Mouse (Mus musculus): Measurements from ENCODE around the gene Unc13b.
A peak's percentile ranks its signal among the peaks of the same experiment; 100 is the strongest.

Unc13b gene

GRCm38 (mm10) chr4:43231821-43232220 lies 173.1 kb downstream of the Unc13b start:
- DNase-seq (ENCODE audit: low spot score in 2 of 2): no peak

- no peak for DNase-seq (ENCODE audit: low spot score in 2 of 2)
These were observed 174.2 kb downstream of the Unc13b start for GRCm38 (mm10) chr4:43232985-43233384.

- DNase-seq (ENCODE audit: low spot score in 2 of 2): no peak
These were observed 174.7 kb downstream of the Unc13b start for GRCm38 (mm10) chr4:43233489-43233888.

- no peak for DNase-seq (ENCODE audit: low spot score in 2 of 2)
These were observed 178.1 kb downstream of the Unc13b start for GRCm38 (mm10) chr4:43236898-43237297.

- DNase-seq (ENCODE audit: low spot score in 2 of 2): no peak
These were observed 182.0 kb downstream of the Unc13b start for GRCm38 (mm10) chr4:43240716-43241115.

- no peak for DNase-seq (ENCODE audit: low spot score in 2 of 2)
These were observed 185.3 kb downstream of the Unc13b start for GRCm38 (mm10) chr4:43244022-43244421.

GRCm38 (mm10) chr4:43245776-43246175 lies 187.0 kb downstream of the Unc13b start:
- no peak for DNase-seq (ENCODE audit: low spot score in 2 of 2)

- DNase-seq (ENCODE audit: low spot score in 2 of 2): no peak
These were observed 189.3 kb downstream of the Unc13b start for GRCm38 (mm10) chr4:43248026-43248425.

GRCm38 (mm10) chr4:43248909-43249308 lies 190.2 kb downstream of the Unc13b start:
- no peak for DNase-seq (ENCODE audit: low spot score in 2 of 2)

GRCm38 (mm10) chr4:43251269-43251668 lies 192.5 kb downstream of the Unc13b start:
- no peak for DNase-seq (ENCODE audit: low spot score in 2 of 2)

GRCm38 (mm10) chr4:43257040-43257439 lies 198.3 kb downstream of the Unc13b start:
- DNase-seq (ENCODE audit: low spot score in 2 of 2): no peak

GRCm38 (mm10) chr4:43258556-43258955 lies 199.8 kb downstream of the Unc13b start:
- no peak for DNase-seq (ENCODE audit: low spot score in 2 of 2)

GRCm38 (mm10) chr4:43259435-43259834 lies 200.7 kb downstream of the Unc13b start:
- no peak for DNase-seq (ENCODE audit: low spot score in 2 of 2)

GRCm38 (mm10) chr4:43260096-43260495 lies 201.3 kb downstream of the Unc13b start:
- DNase-seq (ENCODE audit: low spot score in 2 of 2): no peak

GRCm38 (mm10) chr4:43262821-43263220 lies 204.1 kb downstream of the Unc13b start:
- DNase-seq (ENCODE audit: low spot score in 2 of 2): no peak

- no peak for DNase-seq (ENCODE audit: low spot score in 2 of 2)
These were observed 207.4 kb downstream of the Unc13b start for GRCm38 (mm10) chr4:43266146-43266545.

GRCm38 (mm10) chr4:43266623-43267322 lies 208.0 kb downstream of the Unc13b start, which contains the start of gene Atp8b5:
TSS of gene Atp8b5 (plus strand) at chr4:43267159.
- DNase-seq (ENCODE audit: low spot score in 2 of 2): peak; percentile 46 to 49

GRCm38 (mm10) chr4:43267323-43267658 lies 208.5 kb downstream of the Unc13b start:
- no peak for DNase-seq (ENCODE audit: low spot score in 2 of 2)

GRCm38 (mm10) chr4:43285476-43285875 lies 226.7 kb downstream of the Unc13b start:
- no peak for DNase-seq (ENCODE audit: low spot score in 2 of 2)

- DNase-seq (ENCODE audit: low spot score in 2 of 2): peak in 1 of 2 experiments; percentile 9
These were observed 228.6 kb downstream of the Unc13b start for GRCm38 (mm10) chr4:43287305-43287704.

- DNase-seq (ENCODE audit: low spot score in 2 of 2): no peak
These were observed 235.2 kb downstream of the Unc13b start for GRCm38 (mm10) chr4:43294001-43294400.

- DNase-seq (ENCODE audit: low spot score in 2 of 2): no peak
These were observed 251.1 kb downstream of the Unc13b start for GRCm38 (mm10) chr4:43309696-43310338.
